Mouse (Mus musculus): ENCODE results near the gene Cdk6. TPM values are rescaled to one million over a fixed set of nuclear protein-coding genes. Genes with fewer than 3 reads are reported as not detected.

Cdk6 gene
- polyA plus RNA-seq (2012; rRNA removed; ENCODE audit: low replicate concordance), result 3.4 and 8.2 TPM in 2 replicates

DNA sequence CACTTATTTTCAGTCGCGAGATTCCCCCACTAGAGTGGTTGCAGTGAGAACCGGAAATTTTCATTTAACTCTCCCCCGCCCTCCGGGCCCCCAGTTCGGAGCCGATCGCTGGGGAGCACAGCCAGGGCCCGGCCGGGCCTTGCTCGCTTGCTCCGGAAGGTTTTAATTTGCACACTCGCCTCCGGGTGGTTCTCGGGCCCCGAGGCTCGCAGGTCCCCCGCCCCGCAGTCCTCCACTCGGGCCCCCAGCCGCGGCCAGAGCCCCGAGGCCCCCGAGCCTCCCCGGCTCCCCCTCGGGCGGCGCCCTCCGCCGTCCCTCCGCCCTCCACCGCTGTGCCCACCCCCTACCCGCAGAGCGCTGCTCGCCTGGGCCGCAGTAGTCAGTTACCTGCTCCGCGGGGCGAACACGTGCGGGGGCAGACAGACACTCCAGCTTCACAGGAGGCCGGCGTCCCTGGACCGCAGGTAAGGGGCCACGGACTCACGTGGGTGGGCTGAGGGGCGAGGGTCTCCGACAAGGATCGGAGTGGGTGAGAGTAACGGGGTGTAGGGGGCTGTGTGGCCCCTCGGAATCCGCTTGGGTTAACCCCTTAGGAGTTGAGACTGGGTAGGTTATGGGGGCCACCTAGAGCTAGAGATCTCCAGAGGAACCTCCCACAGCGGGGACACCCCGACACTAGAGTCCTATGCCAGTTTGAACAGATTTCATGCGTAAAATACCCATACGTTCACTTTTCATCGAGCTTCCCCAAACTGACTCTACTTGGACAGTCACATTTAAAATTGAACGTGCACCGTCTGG, at the start of gene Cdk6:
TSS of gene Cdk6 (plus strand) at position 375 of the 801 bp plus-strand sequence.

DNA sequence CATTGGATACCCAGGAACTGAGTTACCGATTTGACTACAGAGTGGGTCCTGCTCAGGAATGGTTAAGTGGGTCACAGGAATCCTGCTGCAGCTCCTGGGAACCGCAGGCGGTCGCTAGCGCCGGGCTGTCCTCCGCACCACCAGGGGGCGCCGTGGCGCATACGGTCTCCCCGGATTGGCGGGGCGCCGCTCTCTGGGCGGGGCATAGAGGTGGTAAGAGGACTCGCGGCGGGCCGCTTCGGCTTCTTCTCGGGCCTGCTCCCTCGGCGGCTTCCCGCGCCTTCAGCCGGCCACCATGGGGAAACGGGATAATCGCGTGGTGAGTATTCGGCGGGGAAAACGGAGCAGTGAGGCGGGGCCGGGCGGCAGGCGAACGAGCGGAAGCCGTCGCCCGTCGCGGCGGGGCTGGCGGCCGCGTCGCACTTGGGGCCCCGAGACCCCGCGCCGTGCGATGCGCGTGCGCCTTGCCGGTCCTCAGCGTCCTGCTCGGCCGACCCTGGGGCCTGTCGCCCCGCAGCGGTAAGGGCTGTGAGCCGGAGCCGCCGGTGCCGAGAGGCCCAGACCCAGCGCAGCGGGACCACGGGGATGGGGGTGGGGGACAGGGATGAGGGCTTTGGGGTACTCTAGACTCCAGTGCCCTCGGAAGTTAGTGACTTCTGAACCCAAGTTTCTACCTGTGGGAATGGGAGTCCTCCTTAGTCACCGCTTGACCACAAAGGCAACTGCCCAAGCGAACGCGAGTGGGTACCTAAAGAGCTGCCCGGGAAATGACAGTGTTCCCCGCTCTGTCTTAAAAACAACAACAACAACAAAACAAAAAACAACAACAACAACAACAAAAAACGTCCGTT, 202.6 kb downstream of the Cdk6 start, which contains the start of gene Fam133b:
TSS of gene Fam133b (plus strand) at position 205 of the 851 bp plus-strand sequence.

DNA sequence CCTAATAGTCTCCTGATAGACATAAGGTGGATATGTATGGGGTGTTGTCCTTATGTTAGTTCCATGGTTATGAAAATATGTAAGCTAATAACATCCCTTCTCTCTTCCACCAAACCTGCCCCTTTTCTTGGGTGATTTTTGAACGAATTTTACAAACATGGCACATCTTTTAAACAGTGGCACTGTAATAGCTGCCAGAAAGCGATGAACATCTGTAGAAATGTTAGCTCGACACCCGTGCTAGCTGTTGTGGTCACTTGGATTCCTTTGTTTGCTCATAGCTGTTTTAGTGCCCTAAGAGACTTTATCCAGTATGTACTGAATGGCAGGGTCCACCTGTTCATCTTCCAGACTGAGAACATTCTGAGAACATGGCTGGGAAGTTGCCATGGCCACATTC, 230.0 kb downstream of the Cdk6 start, which contains the start of gene 1700109H08Rik:
TSS of gene 1700109H08Rik (plus strand) at position 301 of the 400 bp plus-strand sequence.

Other genes starting within 250 kb of the Cdk6 start
- 1.2 and 1.7 TPM in 2 replicates for gene Fam133b, start 202.3 kb downstream of the Cdk6 start, polyA plus RNA-seq (2012; rRNA removed; ENCODE audit: low replicate concordance)
- gene 1700109H08Rik, start 230.1 kb downstream of the Cdk6 start, polyA plus RNA-seq (2012; rRNA removed; ENCODE audit: low replicate concordance), result 0.18 and 1.1 TPM in 2 replicates

Data from duodenum, adult 2 months (tissue).